Mouse (Mus musculus): ENCODE data around the gene Atp6v1e1.
"Not testable (repeated sequence)": the region's sequence is repeated elsewhere in the genome, so short reads cannot be mapped to it uniquely, and the experiment has no call there.

Atp6v1e1 gene

DNA sequence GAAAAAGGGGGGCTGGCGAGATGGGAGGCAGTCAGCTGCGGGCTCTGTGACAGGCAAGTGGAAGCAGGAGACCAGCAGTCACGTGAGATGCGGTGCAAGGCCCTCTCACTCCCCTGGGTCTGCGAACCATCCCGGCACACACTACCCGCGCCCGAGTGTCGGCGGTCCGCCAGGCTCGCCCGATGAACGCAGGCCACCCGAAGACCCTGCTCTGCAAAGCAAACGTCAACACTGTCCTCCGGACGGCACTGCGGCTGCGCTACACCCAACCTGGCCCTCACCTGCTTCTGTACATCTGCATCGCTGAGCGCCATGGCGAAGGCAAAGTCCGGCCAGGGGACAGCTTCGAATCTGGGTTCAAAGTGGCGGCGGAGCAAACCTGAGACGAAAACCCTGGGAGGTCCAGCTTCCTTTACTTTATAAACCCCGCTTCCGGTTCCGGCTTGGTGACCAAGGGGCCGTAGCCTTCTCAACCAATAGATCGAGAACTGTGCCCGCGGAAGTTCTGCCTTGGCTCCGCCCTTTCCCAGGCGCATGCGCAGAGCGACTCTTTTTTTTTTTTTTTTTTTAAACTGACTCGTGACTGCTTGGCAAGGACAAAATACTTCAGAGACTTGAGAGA, at the start of gene Atp6v1e1:
TSS of gene Atp6v1e1 (minus strand) at position 487 of the 622 bp plus-strand sequence.
- DNase-seq (ENCODE audit: low spot score) = peak; percentile 93

- no peak for DNase-seq (ENCODE audit: low spot score)
Measured at GRCm38 (mm10) chr6:120871286-120871685, 48.7 kb upstream of the Atp6v1e1 start.

- DNase-seq (ENCODE audit: low spot score) = no peak
Measured at GRCm38 (mm10) chr6:120868824-120869223, 46.2 kb upstream of the Atp6v1e1 start.

- DNase-seq (ENCODE audit: low spot score) = no peak
Measured at GRCm38 (mm10) chr6:120866051-120866814, 43.6 kb upstream of the Atp6v1e1 start.

- DNase-seq (ENCODE audit: low spot score) = no peak
Measured at GRCm38 (mm10) chr6:120860079-120860478, 37.5 kb upstream of the Atp6v1e1 start.

DNA sequence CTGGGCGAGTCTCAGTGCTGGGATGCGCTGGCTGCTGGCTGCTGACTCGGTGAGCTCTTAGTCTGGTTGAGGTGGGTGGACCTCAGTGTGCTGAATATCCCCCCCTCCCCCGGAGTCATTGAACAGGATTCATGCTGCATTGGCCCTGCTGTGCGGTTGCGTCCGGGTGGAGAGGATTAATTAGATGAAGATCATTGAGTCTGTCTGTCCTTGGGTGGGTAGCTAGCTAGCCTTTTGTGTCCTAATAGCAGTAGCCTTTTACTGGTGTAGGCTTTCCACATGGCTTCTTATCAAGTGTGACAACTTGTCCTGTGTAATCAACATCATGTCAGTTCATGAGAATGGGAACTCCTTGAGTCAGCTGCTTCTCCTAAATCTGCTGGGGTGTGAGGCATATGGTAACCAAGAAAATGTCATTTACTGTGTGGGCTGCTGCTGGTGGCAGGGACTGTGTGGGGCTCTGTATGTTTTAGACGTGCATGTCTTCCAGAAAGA, 35.7 kb upstream of the Atp6v1e1 start:
- DNase-seq (ENCODE audit: low spot score) = peak; percentile 41

DNA sequence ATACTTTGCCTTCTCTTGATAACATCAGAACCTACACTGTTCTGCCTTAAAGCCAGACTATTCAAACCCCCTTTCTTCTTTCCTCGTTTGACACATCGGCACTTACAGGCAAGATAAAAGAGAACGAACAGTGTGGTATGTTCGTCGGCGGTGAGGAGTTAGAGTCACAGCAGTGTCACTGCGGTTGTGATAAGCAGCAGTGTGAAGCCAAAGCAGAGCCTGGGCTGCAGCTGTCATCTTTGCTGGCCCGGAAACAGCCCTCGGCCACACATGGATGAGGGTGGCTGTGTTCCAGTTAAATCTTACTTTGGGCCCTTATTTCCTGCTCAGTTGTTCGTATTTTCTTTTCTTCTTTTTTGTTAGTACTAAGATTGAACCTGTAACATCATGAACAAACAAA, 31.8 kb upstream of the Atp6v1e1 start:
- DNase-seq (ENCODE audit: low spot score) = no peak

DNA sequence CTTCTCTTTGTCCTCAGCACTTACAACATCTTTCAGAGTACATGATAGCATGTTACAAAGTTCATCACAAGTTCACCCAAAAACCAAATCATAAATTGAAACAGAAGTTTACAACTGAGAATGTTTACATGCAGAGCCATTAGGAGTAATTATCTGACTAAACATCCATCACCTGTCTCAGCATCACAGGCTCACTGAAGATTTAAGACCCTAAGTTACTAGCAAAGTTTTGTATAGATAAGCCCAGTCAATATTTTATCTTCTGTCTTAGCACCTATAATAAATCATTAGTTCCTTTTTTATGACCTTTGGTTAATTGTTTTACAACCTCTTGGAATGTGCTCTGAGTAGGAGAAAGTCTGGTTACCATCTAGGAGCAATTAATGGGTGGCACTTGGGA, 28.1 kb upstream of the Atp6v1e1 start:
- DNase-seq (ENCODE audit: low spot score) = not testable (repeated sequence)

GRCm38 (mm10) chr6:120841754-120842153, 19.2 kb upstream of the Atp6v1e1 start:
- DNase-seq (ENCODE audit: low spot score) = no peak

DNA sequence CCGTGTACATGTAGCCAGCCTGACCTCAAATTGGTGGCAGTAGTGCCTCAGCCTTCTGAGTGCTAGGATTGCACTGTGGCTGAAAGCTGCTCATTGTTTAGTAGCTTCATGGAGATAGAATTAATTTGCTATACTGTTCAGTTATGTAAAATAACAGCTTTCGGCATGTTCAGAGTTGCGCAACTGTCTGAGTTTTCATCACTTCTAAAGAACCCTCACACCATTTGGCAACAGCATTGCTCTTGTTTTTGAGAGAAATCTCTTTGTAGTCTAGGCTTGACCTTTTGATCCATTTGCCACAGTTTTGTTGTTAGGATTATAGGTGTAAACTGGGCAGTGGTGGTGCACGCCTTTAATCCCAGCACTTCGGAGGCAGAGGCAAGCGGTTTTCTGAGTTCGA, 17.7 kb upstream of the Atp6v1e1 start:
- no peak for DNase-seq (ENCODE audit: low spot score)

- DNase-seq (ENCODE audit: low spot score) = no peak
Measured at GRCm38 (mm10) chr6:120837152-120837530, 14.5 kb upstream of the Atp6v1e1 start.

DNA sequence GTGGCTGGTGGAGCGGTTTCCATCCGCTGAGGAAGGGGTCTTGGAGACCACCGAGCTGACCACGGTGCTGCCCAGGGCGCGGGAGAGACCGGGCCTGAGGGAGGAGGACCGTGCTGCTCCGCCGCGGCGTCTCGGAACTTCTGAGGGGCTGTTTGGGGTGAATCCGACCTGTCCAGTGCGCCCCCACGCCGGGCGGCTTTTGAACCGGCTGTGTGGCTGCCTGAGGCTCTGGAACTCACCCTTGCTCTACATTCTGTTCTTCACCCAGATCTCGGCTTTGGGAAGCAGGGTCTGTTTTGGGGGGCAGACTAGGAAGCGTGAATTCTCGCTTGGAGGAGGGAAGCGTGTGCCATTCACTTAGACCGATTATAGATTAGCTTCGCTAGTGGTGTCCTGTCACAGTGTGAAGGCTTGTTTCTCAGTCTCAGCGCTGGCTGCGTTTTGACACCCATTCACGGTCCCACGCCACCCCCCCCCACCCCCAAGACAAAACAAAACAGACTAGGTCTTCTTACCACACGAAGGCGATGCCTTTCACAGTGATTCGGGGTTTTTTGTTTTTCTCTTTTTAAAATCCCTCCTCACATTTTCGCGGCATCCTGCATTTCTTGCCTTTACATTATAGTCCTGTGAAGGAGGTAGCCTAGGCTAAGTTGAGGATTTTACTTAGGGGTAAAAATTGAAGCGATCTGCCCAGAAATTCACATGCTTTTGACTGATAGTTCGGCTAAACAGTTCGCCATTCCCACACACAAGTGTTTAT, 14.0 kb upstream of the Atp6v1e1 start:
- DNase-seq (ENCODE audit: low spot score) = no peak

GRCm38 (mm10) chr6:120835474-120836374, 13.1 kb upstream of the Atp6v1e1 start, which contains the start of gene Bcl2l13:
Gene Bcl2l13, plus strand, starts transcription at chr6:120836212.
- peak; percentile 95 for DNase-seq (ENCODE audit: low spot score)

GRCm38 (mm10) chr6:120834766-120835321, 12.3 kb upstream of the Atp6v1e1 start:
- DNase-seq (ENCODE audit: low spot score) = no peak

DNA sequence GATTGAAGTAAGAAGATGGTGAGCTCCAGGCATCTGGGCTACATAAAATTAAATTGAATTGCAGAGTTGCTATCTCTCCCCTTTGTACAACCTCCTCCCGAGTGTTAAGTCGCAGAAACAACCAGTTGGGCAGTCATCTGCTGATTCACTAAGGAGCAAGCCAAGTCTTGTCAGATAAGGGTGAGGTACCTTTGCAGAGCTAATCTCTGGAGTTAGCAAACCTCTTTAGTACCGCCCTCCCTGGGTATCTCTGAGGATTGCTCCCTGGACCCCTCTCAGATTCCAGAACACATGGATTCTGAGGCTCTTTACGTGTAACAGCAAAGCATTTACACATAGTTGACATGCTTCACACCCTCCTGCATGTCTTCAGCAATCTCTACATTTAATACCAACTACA, 9.5 kb upstream of the Atp6v1e1 start:
- no peak for DNase-seq (ENCODE audit: low spot score)

DNA sequence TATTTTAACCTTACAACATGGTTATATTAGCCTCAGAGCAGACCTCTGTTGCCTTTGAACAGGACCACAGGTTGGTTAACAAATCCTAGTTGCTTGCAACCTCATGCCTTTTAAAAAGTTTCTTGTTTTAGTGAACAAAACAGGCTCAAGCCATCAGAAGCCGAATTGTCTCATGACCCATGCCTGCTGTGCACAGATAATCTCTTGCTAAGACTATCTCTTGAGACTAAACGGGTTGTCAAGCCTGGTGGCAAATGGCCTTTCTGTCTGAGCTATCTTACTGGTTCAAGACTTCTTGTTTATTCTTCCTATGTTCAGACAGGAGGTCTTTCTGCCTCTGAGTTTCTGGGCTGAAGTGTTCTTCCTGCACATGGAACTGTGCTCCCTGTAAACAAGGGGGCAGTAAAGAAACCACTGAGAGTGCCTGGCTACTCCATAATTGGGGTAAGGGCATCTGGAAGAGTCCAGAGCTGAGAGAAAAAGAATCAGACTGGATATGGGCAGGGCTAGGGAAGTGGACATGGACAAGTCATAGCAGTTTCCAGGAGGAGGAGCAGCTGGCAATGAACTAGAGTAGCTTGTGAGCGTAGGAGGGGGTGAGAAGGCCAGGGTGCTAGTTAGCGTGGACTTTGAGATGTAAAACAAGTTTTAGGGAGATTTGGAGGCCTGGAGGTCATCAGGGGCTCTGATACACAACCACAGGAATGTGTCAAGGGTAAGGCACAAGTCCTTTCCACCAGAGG, 8.4 kb upstream of the Atp6v1e1 start:
- no peak for DNase-seq (ENCODE audit: low spot score)

DNA sequence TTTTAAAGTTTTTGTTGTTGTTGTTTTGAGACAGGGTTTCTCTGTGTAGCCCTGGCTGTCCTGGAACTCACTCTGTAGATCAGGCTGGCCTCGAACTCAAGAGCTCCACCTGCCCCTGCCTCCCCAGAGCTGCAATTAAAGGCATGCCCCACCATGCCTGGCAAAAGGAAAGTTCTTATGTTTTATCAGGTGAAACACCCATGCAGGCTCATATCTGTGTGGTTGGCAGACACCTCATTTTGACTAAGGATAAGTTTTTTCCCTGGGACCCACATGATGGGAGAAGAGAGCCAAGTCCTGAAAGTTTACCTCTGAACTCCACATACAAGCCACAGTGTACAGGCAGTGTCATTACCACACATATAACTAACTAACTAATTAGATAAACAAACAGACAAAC, 7.5 kb upstream of the Atp6v1e1 start:
- DNase-seq (ENCODE audit: low spot score) = no peak

DNA sequence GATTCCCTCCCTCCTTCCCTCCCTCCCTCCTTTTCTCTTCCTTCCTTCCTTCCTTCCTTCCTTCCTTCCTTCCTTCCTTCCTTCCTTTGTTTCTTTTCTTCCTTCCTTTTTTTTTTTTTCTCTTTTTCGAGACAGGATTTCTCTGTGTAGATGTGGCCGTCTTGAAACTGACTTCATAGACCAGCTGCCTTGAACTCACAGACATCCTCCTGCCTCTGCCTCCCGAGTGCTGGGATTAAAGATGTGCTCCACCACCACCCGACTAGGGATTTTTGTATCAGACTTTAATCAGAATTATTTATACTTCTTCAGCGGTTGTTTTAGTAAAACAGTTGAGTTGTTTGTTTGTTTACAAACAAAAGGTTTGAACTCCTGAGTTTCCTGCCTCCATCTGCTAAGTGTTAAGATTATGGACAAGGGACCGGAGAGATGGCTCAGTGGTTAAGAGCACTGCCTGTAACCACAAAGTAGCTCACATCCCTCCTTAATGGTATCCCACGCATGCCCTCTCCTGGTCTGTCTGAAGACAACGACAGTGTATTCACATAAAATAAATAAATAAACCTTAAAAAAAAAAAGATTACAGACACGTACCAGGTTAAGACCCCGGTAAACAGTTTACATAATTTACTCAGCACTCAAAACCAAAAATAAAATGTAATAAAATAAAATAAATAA, 483 bp upstream of the Atp6v1e1 start:
- DNase-seq (ENCODE audit: low spot score) = no peak

GRCm38 (mm10) chr6:120821715-120822114, 878 bp downstream of the Atp6v1e1 start:
- DNase-seq (ENCODE audit: low spot score) = no peak

- no peak for DNase-seq (ENCODE audit: low spot score)
Measured at GRCm38 (mm10) chr6:120820941-120821340, 1.7 kb downstream of the Atp6v1e1 start.

Data from layer of hippocampus, adult 11-12 months (tissue).